Mouse (Mus musculus) hindbrain, embryonic 12.5 days (tissue): Measurements from ENCODE around the gene Trex1. TPM values are rescaled to one million over a fixed set of nuclear protein-coding genes. Genes with fewer than 3 reads are reported as not detected.
A peak's percentile ranks its signal among the peaks of the same experiment; 100 is the strongest.

Source experiments
- ATAC-seq: fragments of 200-750 bp; cut with Nextera tagmentation; 2 replicates; pipeline ENCODE4 v1.8.0; 2017; ENCODE audit warnings: moderate TSS enrichment; ENCODE audit not compliant: low FRiP score
- H3K27ac ChIP-seq: fragments of 300-500 bp; sonication (generic); 2 replicates; pipeline ENCODE4 v1.5.1; 2016; ENCODE audit warnings: mild to moderate bottlenecking
- H3K27me3 ChIP-seq: fragments of 300-500 bp; sonication (generic); 2 replicates; pipeline ENCODE4 v1.6.1; 2016; ENCODE audit warnings: mild to moderate bottlenecking
- H3K36me3 ChIP-seq: fragments of 300-500 bp; sonication (generic); 2 replicates; pipeline ENCODE4 v1.6.1; 2016; ENCODE audit warnings: mild to moderate bottlenecking
- H3K4me1 ChIP-seq: fragments of 300-500 bp; sonication (generic); 2 replicates; pipeline ENCODE4 v1.6.1; 2016
- H3K4me2 ChIP-seq: fragments of 300-500 bp; sonication (generic); replicated peaks from 2 replicates; pipeline ENCODE4 v1.6.1; 2016; ENCODE audit warnings: mild to moderate bottlenecking
- H3K4me3 ChIP-seq: fragments of 300-500 bp; sonication (generic); 2 replicates; pipeline ENCODE4 v1.5.1; 2016; ENCODE audit warnings: mild to moderate bottlenecking
- H3K9ac ChIP-seq: fragments of 300-500 bp; sonication (generic); 2 replicates; pipeline ENCODE4 v1.6.1; 2016; ENCODE audit warnings: mild to moderate bottlenecking, moderate library complexity
- H3K9me3 ChIP-seq: fragments of 300-500 bp; sonication (generic); replicated peaks from 2 replicates; pipeline ENCODE4 v1.6.1; 2016; ENCODE audit warnings: mild to moderate bottlenecking
- WGBS: fragments of 180-500 bp; shearing (Covaris S2); methylation state at CpG from one replicate; pipeline ENCODE4 v1.1.7; 2016; 5-methylcytosine and 5-hydroxymethylcytosine counted together
- polyA plus RNA-seq: library from polyadenylated mRNA; unstranded; fragments of >200 nt; fragmentation: Nextera tagmentation; extraction: Ambion mirVana; gene quantifications from 2 replicates; pipeline ENCODE4 v1.2.1, GENCODE M21; 2016

Trex1 gene
- polyA plus RNA-seq, 1 experiment from 2014 or later = 9.9 TPM

- Histone ChIP-seq H3K36me3 (no peaks in the 10 kb centered on the region), H3K9me3 (no peaks in the 10 kb centered on the region), H3K27ac (no peak overlapping the region), H3K27me3 (no peaks in the 10 kb centered on the region), H3K4me3 (no peak overlapping the region), H3K4me1 (no peaks in the 10 kb centered on the region), H3K9ac (no peak overlapping the region), H3K4me2 (no peak overlapping the region)
- ATAC-seq = no peak
- 30% methylated on average over 5 of the region's 5 CpGs for WGBS
These were observed 13.2 kb downstream of the Trex1 start for GRCm38 (mm10) chr9:109046306-109046705.

DNA sequence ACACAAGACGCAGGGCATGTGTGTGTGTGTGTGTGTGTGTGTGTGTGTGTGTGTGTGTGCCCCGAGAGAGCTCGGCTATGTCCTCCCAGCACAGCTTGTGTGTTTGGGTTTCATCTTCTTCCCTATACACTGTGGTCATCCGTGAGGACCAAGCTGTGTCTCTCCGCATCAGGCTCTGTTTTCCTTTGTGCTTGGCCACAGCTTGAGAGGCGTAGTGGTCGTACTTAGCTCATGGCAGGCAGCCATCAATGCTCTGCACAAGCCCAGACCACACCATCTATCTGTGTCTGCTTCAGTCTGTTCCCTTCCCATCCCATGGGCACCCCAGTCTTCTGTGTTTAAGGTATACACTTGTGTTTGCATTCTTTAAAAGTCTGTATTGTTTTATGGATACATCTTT is 18.2 kb downstream of the Trex1 start:
- Histone ChIP-seq H3K27ac (no peak overlapping the region), H3K4me2 (no peak overlapping the region), H3K4me3 (no peak overlapping the region), H3K9me3 (no peaks in the 10 kb centered on the region), H3K36me3 (no peaks in the 10 kb centered on the region), H3K4me1 (peaks cover 11% of the 10 kb centered on the region), H3K9ac (no peak overlapping the region), H3K27me3 (no peaks in the 10 kb centered on the region)
- ATAC-seq = no peak
- 73% methylated on average over 7 of the region's 7 CpGs for WGBS

GRCm38 (mm10) chr9:109040906-109041305 is 18.6 kb downstream of the Trex1 start:
- Histone ChIP-seq H3K4me2 (no peak overlapping the region), H3K36me3 (no peaks in the 10 kb centered on the region), H3K4me3 (no peak overlapping the region), H3K27me3 (no peaks in the 10 kb centered on the region), H3K27ac (no peak overlapping the region), H3K9ac (no peak overlapping the region), H3K9me3 (no peaks in the 10 kb centered on the region), H3K4me1 (peaks cover 11% of the 10 kb centered on the region)
- no peak for ATAC-seq
- 75% methylated on average over 6 of the region's 6 CpGs for WGBS

DNA sequence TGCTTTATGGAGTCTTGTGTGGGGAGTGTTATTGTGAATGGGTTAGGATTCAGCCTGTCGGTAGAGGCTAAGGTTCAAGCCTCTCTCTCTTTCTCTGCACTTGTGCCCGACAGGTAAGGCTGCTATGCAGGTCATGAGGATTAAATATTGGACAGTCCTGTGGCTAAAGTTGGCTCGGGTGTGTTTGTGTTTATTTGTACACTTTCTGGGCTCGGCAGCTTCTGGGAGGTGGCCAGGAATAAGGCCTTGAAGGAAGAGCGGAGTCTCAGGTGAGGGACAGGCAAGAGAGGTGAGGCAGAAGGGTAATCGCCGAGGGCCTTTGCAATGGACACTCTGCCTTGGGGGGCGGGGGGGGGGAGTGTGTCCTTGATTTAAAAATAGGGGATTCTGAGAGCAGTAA is 19.3 kb downstream of the Trex1 start:
- WGBS = 92% methylated on average over 8 of the region's 8 CpGs
- H3K36me3 ChIP-seq = no peaks in the 10 kb centered on the region

DNA sequence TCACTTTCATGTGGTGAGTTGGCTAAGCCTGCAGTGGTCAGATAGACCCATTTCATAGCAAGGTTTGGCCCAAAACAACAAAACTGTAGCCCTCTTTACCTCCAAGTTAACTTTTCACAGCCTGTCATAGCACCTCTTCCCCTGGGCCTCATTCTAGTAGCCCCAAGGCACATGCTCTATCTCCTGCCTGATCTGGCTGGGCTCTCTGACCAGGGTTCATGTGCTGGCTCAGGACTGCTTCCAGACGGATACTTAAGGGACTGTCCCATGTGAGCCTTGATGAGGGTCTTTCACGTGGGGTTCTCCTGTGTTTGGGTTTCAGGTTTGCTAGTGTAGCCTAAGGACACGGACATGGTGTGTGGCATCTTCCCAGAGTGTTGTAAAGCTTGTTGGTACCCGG is 19.9 kb downstream of the Trex1 start:
- WGBS = 76% methylated on average over 4 of the region's 4 CpGs
- peaks cover 11% of the 10 kb centered on the region for H3K4me1 ChIP-seq
- no peak for ATAC-seq
- H3K9ac ChIP-seq = no peak overlapping the region
- H3K4me3 ChIP-seq = no peak overlapping the region
- no peaks in the 10 kb centered on the region for H3K9me3 ChIP-seq
- H3K4me2 ChIP-seq = no peak overlapping the region
- H3K36me3 ChIP-seq = no peaks in the 10 kb centered on the region
- no peak overlapping the region for H3K27ac ChIP-seq
- H3K27me3 ChIP-seq = no peaks in the 10 kb centered on the region

More for the DNA sequence above, 19.3 kb downstream of the Trex1 start:
- Histone ChIP-seq H3K27me3 (no peaks in the 10 kb centered on the region), H3K4me2 (no peak overlapping the region), H3K4me1 (peaks cover 11% of the 10 kb centered on the region), H3K9me3 (no peaks in the 10 kb centered on the region), H3K9ac (no peak overlapping the region), H3K27ac (no peak overlapping the region), H3K4me3 (no peak overlapping the region)
- ATAC-seq = no peak

- Histone ChIP-seq H3K27me3 (no peaks in the 10 kb centered on the region), H3K4me2 (peak overlapping the region; percentile 90), H3K4me1 (peaks cover 11% of the 10 kb centered on the region), H3K9ac (peak overlapping the region; percentile 69), H3K36me3 (no peaks in the 10 kb centered on the region), H3K9me3 (no peaks in the 10 kb centered on the region), H3K4me3 (peak overlapping the region; percentile 53), H3K27ac (no peak overlapping the region)
- ATAC-seq = no peak; the same call in 1 of the 2 replicates
- WGBS = 19% methylated on average over 8 of the region's 8 CpGs
These were observed 20.6 kb downstream of the Trex1 start for GRCm38 (mm10) chr9:109038901-109039364.

DNA sequence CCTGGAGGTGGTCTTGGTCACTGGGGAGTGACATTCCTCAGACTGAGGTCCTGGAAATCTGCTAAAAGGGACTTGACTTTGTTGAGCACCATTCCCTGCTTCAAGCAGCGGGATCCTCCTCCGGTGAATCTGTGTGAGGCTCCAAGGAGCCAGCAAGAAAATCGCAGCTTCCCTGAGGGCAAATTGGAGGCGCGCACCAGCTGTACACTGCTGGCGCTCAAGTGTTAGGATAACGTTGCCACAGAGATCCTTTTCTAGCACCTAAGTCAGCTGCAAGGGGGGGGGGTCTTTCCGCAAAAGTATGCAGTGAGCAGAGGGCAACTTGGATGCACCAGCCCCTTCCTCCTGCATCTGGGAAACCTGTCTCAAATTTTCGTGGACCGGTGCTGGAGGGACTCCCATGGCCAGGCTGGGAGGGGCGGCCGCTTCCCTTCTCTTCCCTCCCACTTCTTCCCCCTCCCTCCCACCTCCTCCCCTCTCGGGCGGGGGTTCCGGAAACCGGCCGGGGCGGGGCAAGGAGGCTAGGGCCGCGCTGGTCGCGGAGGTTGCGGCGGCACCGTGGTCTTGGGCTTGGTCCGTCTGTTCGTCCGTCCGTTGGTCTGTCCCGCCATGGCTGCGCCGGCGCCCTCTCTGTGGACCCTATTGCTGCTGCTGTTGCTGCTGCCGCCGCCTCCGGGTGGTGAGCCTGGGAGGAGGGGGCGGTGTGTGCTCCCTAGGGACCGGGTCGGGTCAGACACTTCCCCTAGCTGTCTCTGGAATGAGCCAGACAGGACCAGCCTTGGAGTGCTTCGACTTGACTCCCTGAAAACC is 21.2 kb downstream of the Trex1 start, which contains the start of gene Shisa5:
Shisa5 (plus strand) TSS at position 480 of the 810 bp plus-strand sequence.
- Histone ChIP-seq H3K27ac (no peak within 1 kb of the TSS), H3K9ac (peak within 1 kb of the TSS; percentile 69), H3K9me3 (no peaks in the 10 kb centered on the region), H3K4me1 (peaks cover 11% of the 10 kb centered on the region), H3K4me2 (peak within 1 kb of the TSS; percentile 90), H3K4me3 (peak within 1 kb of the TSS; percentile 53), H3K36me3 (no peaks in the 10 kb centered on the region), H3K27me3 (no peaks in the 10 kb centered on the region)
- under 1% methylated on average over 30 of the region's 40 CpGs for WGBS
- ATAC-seq = peak; percentile 79

- Histone ChIP-seq H3K4me1 (no peaks in the 10 kb centered on the region), H3K36me3 (peaks cover 10% of the 10 kb centered on the region), H3K27ac (no peak overlapping the region), H3K27me3 (no peaks in the 10 kb centered on the region), H3K4me3 (no peak overlapping the region), H3K9ac (no peak overlapping the region), H3K4me2 (no peak overlapping the region), H3K9me3 (no peaks in the 10 kb centered on the region)
- WGBS = 87% methylated on average over 6 of the region's 6 CpGs
- ATAC-seq = no peak
These were observed 27.1 kb downstream of the Trex1 start for GRCm38 (mm10) chr9:109032435-109032834.

GRCm38 (mm10) chr9:109031686-109032085 is 27.8 kb downstream of the Trex1 start:
- Histone ChIP-seq H3K4me1 (no peaks in the 10 kb centered on the region), H3K9ac (no peak overlapping the region), H3K4me3 (no peak overlapping the region), H3K27ac (no peak overlapping the region), H3K4me2 (no peak overlapping the region), H3K27me3 (no peaks in the 10 kb centered on the region), H3K36me3 (peaks cover 10% of the 10 kb centered on the region), H3K9me3 (no peaks in the 10 kb centered on the region)
- no peak for ATAC-seq
- WGBS = 83% methylated on average over 8 of the region's 8 CpGs

DNA sequence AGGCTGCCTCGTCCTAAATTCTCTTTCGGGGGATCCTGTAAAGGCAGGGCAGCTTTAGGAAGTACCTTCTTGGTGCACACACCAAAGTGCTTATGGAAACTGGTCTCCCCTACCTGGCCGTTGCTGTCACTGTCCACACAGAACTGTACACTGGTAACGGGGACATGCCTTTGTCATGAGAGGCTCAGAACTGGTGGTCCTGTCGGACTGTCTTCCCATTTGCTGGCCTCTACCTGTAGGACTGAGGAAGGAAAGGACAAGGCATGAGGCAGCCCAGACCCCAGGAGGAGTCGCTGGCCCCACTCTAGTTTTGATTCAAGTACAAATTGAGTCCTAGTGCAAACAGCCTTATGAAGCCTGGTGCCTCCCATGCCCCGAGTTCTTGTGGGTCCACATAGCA is 28.5 kb downstream of the Trex1 start:
- Histone ChIP-seq H3K9ac (no peak overlapping the region), H3K27ac (no peak overlapping the region), H3K4me3 (no peak overlapping the region), H3K4me2 (no peak overlapping the region), H3K27me3 (no peaks in the 10 kb centered on the region), H3K9me3 (no peaks in the 10 kb centered on the region), H3K36me3 (peaks cover 15% of the 10 kb centered on the region), H3K4me1 (no peaks in the 10 kb centered on the region)
- no peak for ATAC-seq
- WGBS = 91% methylated on average over 7 of the region's 7 CpGs

- no peaks in the 10 kb centered on the region for H3K4me1 ChIP-seq
- H3K27ac ChIP-seq = no peak overlapping the region
- H3K36me3 ChIP-seq = peaks cover 22% of the 10 kb centered on the region
- H3K27me3 ChIP-seq = no peaks in the 10 kb centered on the region
- H3K4me2 ChIP-seq = no peak overlapping the region
- no peaks in the 10 kb centered on the region for H3K9me3 ChIP-seq
- no peak overlapping the region for H3K9ac ChIP-seq
- H3K4me3 ChIP-seq = no peak overlapping the region
- 77% methylated on average over 3 of the region's 3 CpGs for WGBS
- no peak for ATAC-seq
These were observed 29.2 kb downstream of the Trex1 start for GRCm38 (mm10) chr9:109030312-109030711.

- Histone ChIP-seq H3K27me3 (no peaks in the 10 kb centered on the region), H3K9me3 (no peaks in the 10 kb centered on the region), H3K4me2 (no peak overlapping the region), H3K9ac (no peak overlapping the region), H3K27ac (no peak overlapping the region), H3K4me1 (no peaks in the 10 kb centered on the region), H3K36me3 (peaks cover 28% of the 10 kb centered on the region), H3K4me3 (no peak overlapping the region)
- no peak for ATAC-seq
- WGBS = 75% methylated on average over 5 of the region's 5 CpGs
These were observed 30.6 kb downstream of the Trex1 start for GRCm38 (mm10) chr9:109028919-109029318.

- no peak overlapping the region for H3K9ac ChIP-seq
- no peaks in the 10 kb centered on the region for H3K9me3 ChIP-seq
- H3K27me3 ChIP-seq = no peaks in the 10 kb centered on the region
- no peak overlapping the region for H3K4me2 ChIP-seq
- H3K27ac ChIP-seq = no peak overlapping the region
- H3K4me1 ChIP-seq = no peaks in the 10 kb centered on the region
- ATAC-seq = no peak
- no peak overlapping the region for H3K4me3 ChIP-seq
- H3K36me3 ChIP-seq = peaks cover 30% of the 10 kb centered on the region
- WGBS = 73% methylated on average over 3 of the region's 3 CpGs
These were observed 31.1 kb downstream of the Trex1 start for GRCm38 (mm10) chr9:109028421-109028820.
